Mouse (Mus musculus) c-Kit-positive CD71-positive TER-119-negative erythroid progenitor cells, embryonic 14.5 days (primary cell): ENCODE results near the gene Tcf7l2.

ENCODE experiments used
- DNase-seq: peaks from one replicate; pipeline ENCODE4 v3.0.0-alpha.2; 2013; ENCODE audit warnings: low read depth

The Tcf7l2 gene

DNA sequence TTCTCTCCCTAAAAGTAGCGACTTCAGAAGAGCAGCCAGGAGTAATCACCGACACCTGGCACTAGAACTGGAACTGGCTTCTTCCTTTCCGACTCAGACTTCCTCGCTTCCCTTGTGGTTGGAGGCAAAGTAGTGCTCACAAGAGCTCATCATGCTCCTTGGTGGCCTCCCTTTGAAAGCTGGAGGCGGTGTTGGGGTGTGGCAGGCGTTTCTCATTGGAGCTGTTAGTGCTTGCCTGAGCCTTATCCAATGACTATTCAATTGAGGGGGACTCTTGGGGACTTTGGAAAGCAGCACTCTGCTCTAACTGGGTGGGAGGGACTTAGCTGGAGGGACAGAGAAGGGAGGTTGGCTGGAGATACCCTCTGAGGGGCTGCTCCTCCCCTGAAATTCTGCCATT, 9.1 kb upstream of the Tcf7l2 start:
- peak; percentile 40 for DNase-seq

DNA sequence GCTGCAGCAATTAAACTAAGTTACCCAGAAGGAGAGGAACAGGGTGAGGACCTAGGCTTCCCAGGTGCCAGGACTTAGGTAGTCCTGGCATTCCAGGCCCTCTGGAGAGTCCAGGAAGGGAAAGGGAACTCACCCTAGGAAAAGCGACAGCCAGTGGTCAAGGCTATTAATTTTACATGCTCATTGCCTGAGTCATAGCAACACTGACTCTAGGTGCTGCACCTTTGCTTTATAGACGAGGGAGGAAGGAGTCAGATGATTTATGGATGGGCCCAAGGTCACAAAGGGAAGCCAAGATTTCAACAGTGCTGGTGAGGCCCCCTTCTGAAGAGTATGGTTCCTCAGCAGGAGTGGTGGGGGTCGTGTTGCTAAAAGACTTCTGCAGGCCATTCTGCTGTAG, 8.6 kb upstream of the Tcf7l2 start:
- DNase-seq = no peak

DNA sequence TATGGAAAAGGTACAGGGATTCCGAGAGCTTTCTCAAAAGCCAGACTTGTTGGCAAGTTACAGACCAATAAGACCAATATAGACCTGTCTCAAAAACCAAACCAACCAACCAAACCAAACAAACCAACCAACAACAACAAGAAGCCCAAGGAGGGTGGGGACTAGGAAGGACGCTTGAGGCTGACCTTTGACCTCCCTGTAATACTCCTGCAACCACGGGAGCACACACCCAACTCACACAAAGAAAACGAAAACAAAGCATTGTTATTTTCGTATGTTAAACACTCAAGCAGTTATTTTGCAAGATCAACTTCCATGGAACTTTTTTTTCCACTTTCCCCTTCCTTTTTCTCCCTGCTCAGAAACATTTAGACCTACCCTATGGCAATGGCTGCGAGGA, 5.6 kb upstream of the Tcf7l2 start:
- no peak for DNase-seq

DNA sequence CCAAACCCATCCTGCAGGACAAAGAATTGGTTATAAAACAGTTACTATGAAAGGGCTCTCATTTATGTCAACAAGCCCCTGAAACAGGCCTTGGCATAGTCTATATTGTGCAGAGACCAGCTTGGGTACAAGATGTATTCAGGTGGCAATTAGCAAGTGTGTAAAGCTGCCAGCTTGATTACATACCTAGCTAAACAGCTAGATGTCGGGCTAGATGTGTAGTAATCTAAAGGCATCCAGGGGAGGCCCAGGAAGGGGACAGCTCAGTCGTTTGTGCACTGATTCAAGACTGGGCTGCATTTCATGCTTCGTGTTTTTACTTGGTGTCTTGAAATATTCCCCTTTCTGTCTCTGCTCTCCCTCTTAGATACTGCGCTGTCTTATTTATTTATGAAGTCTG, 1.9 kb upstream of the Tcf7l2 start:
- no peak for DNase-seq

DNA sequence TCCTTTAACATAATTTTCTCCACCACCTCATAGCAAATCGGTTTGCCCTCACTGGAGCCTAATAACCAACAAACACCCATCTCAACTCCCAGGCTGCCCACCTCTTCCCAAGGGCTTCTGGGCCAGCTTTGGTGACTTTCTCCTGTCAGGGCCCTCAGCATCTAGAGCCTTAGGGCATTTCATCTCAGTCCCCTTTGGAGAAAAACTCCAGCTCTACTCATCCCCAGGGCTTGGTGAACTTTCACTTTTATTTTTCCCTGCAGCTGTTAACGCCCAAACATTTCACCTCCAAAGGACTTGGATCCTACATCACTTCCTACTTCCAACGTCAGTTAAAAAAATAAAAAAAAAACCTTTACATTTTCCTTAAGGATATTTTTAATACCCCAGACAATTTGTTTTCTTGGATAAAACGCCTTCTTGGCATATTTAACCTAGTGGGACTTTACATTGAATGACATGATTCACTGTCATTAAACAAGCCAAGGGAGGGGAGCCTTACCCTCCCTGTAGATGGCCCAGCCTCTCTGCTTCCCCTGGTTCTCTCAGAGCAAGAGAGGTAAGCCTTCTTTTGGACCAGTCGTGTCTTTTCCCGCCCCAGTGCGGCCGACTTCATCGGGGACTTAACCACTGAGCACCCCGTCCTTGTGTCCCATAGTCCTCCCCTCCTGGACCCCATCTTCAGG, 724 bp upstream of the Tcf7l2 start:
- DNase-seq = no peak

DNA sequence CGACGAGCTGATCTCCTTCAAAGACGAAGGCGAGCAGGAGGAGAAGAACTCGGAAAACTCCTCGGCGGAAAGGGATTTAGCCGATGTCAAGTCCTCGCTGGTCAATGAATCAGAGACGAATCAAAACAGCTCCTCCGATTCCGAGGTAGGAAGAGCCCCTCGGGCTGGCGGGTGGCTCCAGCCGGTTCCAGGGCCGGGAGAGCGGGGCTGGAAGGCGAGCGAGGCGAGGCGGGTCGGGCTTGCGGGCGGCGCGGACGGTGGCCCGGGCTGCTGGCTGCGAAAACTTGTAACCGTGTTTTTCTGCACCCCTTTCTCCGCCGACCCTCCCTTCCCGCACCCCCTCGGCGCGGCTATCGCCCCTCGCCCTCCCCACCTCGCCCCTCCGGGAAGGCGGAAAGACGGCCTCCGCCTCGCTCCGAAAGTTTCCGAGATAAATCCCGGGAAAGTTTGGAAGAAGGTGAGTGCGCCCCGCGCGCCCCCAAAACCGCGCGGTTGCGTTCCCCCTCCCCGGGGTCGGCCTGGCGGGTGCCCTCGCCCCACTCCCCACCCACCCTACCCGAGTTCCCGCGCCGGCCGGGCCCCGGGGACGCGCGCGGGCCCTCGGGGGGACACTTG, 873 bp downstream of the Tcf7l2 start:
- no peak for DNase-seq

DNA sequence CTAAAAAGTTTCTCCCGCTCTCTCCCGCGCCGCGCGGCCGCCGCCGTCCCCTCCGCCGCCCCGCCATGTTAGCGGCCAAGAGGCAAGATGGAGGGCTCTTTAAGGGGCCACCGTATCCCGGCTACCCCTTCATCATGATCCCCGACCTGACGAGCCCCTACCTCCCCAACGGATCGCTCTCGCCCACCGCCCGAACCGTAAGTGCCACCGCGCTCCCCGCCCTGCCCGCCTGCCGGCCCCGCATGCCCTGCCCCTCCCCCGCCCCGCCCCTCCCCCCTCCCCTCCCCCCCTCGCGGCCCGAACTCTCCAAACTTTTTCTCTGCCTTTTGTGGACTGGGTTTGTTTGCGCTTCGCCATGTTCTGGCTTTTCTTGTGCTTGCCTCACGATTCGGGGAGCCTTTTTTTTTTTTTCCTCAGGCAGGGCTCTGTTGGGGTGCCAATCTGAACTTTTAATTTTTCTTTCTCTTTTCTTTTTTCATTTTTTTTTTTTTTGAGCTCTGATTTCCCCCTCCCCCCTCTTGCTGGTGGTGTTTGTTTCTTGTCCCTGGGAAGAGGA, 1.5 kb downstream of the Tcf7l2 start:
- no peak for DNase-seq

DNA sequence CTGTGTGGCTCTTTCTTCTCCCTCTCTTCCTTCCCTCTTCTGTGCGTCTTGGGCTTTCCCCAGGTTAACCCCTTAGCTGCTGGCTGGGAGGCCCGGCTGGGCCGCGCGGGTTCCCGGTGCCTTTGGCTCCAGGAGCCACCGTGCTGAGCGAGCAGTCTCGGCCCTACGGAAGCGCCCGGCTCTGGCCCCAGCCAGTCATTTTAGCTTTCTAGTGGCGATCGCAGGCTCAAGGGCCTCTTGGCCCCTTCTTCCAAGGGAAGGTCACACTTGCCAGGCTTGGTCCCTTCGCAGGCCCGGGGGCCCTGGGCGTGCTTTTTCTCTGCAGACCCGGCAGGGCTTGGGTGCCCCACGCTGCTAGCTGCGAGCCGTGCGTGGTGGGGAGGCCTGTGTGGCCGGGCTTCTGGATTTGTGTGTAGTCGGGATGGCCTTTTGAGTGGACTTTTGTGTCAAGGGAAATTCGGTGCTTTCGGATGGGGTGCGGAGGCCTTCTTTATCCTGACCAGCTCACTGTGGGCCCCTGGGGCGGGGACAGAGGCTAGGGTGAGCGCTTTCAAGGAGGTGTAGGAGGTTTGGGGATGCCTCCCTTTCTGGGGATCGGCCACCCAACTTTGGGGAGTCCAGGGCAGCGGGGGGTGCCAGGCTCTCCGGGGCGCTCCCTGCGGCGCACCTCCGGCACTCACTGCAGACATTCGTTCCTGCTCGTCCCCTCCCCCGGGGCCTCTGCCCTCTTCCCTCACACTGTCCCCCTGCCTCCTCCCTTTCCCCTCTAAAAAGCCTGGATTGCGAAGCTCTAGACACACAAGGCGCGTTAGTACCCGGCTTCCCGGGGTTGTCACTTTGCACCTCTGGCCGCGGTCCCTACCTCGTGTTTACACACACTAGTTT, 2.2 kb downstream of the Tcf7l2 start:
- DNase-seq = no peak

DNA sequence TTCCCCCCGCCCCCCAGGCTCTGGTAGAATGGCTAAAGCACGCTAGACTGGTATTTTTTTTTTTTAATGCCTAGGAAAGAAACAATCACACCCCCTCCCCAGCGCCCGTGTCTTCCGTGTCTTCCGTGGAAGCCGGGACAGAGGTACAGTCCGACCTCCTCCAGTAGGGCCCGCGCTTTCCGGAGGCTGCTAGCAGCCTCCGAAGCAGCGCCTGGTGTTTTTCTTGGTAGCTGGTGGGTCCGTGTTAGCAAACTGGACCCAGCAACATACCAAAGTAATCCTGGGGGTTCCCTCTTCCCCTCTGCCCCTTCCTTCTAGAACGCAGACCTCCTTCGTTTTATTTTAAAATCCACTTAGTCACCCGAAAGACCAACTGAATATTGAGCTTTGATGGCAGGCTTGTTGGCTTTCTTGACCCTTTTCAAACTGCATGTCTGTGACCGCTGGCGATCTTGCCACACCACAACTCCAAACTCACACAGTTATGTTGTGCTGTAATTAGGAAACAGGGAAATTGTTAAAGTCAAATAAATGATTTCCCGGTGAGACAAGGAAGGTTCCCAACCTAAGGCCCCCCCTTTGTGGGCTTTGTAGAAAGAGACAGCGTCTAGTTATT, 3.1 kb downstream of the Tcf7l2 start:
- DNase-seq = no peak

DNA sequence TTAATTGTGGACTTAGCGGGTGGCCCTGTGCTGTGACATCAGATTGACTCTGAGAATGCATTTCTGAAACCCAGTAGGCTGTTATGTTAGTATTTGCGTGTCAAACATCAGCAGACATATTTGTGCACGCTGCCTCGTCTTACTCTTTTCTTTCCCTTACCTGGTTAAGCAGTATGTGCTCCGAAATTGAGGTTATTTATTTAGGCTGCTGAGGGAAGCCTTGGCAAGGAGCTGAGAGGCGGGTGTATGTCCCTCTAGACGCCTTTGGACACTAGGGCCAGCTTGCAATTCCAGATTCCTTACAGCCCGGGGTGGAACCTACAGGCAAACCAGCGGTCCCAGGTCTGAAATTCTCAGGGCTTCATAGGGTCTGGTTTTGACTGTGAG, 3.6 kb downstream of the Tcf7l2 start:
- DNase-seq = no peak

DNA sequence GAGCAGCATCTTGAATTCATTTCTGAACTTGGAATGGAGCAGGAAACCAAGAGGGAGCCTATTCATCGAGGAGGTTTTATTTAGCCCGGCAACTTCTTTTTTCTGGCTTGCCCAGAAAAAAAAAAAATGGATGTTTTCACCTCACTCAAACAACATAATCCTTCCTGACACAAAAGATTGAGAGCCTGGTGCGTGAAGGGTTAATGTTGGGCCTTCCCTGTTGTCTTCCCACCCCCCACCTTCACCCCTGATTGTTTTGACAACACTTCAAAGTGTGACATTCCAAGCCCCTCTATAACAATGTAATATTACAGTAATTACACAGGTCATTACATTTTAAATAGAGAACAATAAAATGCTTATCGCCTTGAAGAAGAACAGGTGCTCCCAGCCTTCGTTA, 4.6 kb downstream of the Tcf7l2 start:
- DNase-seq = no peak

DNA sequence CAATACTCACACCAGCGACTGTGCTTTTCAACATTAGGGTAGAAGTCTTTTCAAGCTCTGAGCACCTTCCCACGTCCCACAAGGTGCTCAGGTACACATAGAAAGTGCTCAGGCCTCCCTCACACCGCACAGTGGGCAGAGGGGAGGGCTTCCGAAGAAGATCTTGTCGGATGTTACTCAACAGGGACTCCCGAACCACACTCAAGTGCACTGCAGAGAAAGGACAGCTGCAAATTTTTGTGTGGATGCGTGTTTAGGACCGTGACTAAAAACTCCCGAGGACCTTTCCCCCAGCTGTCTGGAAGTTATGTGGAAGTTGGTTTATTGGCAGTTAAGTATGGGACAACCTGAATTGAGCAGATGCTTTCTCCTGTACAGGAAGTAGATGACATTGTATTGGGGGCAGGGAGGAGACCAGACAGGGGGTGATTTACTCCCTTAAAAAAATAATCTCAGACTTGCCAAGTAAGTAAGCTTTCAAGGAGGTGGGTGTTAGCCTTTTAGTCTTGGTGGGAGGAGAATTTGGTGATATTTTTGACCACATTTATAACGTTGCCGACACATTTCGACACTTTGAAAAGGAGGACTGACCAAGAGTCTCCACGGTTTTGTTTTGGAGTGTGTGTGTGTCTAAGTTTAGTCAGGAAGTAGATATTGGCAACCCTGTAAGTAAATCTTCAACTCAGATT, 5.8 kb downstream of the Tcf7l2 start:
- DNase-seq = no peak

DNA sequence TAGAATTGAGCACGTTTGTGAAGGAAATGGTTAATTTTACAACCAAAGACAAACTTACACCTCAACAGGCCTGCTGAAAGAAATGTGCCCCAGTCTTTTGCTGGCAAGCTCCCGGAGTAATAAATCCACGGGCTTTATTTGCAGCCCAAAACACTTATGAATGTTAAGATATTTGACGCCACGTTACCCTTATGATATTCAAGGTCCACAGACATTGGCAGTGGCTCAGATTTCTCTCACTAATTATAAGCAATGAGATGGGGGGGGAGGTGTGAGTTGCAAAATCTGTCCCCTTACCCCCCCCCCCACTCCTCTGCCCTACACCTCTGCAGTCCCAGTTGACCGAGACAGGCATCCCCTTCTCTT, 6.3 kb downstream of the Tcf7l2 start:
- DNase-seq = no peak

DNA sequence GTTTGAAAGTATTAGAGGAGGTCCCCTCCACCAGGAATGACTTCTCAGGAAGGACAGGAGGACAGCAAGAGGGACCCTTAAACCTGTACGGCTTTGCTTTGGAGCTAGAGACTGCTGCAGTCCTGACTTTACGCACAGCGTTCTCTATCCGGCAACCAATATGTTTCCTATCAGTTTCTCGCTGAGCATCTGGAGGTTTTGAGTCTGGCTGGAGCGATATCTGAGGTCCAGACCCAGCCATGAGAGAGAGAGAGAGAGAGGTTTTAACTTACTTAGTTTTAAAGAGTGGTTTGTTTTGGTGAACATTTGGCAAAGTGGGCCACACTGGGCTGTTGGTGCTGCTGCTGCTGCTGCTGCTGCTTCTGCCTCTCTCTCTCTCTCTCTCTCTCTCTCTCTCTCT, 7.2 kb downstream of the Tcf7l2 start:
- peak; percentile 32 for DNase-seq

DNA sequence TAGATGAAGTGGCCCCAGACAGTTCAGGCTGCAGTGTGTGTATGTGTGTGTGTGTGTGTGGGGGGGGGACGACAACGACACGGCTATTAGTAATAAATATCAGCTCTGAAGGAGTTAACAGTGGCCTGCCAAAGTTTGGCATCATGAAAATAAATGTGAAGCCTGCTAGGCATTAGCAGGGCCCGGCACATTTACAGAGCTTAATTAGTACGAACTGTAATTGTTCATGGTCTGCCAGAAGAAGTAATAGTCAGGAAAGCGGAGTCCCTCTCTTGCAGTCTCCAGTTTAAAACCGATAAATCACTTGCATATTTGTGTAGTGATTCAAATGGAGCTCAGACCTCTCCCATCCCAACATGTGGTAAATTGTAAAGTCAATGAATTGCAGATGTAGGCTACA, 7.9 kb downstream of the Tcf7l2 start:
- no peak for DNase-seq

DNA sequence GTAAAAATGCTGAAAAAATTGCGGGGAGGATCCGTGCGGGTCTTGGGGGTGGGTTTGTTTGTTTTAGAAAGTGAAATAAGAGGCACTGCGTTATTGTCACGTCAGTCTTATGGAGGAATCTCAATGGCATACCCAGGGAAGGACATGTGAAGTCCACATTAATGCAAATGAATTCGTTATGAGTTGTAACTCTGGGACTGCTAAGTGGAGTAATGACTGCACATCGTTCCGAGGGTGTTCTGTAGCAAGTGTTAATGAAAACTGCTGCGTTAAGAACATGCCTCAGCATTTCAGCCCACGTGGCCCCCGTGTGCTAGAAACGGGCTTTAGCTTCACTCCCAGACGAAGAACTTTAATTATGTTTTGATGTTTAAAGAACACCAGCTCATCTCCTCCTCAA, 8.4 kb downstream of the Tcf7l2 start:
- no peak for DNase-seq

DNA sequence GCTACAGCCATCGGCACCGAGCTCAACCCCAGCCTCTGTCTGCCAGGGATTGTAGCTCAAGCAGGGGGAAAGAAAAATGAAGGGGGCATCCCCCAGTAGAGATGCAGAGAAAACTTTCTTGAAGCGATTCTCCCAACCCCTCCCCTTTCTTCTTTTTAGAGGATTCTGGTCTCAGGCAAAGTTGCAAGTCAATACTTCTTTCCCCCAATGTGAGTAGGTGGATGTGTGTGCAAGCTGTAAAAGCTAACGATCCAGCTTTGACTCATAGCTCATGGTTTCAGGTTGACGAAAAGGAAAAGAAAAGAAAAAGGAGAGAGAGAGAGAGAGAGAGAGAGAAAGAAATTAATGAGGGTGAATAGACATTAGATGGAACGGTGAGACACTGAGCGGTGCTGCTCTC, 8.8 kb downstream of the Tcf7l2 start:
- DNase-seq = no peak

DNA sequence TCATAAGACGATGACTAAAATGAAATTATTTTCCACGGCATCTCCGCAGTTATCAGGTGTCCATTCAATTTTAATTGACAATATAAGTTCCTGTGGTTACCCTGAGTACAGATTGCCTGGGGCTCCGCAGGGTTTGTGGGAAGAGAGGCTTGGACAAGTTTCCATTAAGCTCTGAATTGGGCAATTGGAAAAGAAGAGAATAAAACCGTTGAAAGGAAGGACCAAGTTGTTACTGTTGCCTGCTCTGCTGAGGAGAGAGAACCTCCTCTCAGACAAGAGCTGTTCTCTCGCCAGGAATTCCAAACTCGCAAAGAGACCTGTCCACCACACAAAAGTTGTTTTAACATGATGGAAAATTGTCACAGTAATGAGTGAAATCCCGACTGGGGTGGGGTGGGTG, 11.2 kb downstream of the Tcf7l2 start:
- no peak for DNase-seq

DNA sequence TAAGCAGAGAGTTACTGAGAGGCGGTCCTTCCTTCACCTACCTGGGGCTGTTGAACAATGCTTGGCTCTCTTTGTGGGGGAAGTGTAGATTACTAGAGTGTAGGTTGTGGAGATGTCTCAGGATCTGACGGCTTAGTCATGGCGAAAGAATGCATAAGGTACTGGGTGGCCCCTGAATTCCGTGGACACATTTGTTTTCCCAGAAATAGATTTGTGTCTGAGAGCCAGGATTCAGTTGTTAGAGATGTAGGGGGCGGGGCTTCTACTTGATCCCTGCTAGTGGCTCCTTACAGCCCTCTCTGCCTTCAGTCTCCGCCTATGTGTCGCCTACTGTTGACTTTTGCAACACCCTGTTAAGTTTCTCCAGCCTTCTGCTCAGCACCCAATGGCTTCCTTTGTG, 12.7 kb downstream of the Tcf7l2 start:
- DNase-seq = no peak

DNA sequence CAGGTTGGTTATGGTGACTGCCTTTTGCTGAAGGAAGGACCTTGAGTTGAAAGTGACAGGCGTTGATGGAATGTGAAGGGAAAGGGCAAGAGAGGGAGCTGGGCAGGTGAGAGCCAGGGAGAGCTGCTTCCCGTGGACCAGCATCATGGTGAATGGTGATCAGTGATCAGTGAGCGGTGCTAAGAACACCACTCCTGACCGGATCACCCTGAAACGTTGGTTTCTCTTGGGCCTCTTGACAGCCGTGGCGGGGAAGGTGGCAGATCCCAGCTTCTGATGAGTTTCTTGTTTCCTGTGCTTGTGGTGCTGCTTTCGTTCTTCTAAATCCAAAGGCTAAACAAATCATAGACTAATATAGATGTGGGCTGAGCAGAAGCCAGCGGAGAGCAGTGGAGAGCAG, 13.8 kb downstream of the Tcf7l2 start:
- no peak for DNase-seq

DNA sequence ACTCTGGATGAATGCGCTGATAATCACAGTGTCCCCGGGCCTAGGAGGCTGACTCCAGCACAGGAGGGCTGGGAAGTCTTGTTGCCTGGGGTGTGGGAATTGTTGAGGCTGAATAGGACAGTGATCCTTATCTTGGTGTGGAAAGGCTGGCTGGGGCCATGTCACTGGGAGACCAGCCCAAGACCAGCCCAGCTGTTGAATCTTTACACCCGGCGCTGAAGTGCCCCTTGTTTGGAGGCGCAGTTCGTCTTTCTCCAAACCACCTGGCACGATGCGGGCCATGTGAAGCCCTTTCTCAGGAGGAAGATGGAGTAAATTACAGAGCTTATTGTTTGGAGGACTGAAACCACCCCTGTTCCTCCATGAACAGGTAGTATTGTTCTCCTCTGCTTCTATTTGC, 15.1 kb downstream of the Tcf7l2 start:
- no peak for DNase-seq

DNA sequence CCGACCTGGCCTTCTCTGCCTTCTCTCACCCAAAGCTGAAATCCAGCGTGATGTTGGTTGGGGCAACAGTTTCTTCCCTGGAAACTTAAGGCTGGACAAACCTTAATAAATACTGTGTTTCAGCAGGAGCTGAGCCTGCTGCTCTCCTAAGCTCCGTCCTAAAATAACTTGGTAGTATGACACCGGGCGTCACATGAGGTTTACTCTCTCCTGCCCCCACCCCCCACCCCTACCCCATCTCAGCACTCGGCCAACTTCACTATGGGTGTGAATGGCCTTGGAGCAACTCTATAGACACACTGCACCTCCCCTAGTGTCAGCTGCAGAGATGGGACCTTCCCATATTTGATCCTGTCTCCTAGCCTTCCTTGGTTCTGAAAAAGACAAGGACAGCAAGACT, 15.8 kb downstream of the Tcf7l2 start:
- no peak for DNase-seq
